8 mouse cellular contexts compared by ENCODE assay signal in the genomic region with DNA sequence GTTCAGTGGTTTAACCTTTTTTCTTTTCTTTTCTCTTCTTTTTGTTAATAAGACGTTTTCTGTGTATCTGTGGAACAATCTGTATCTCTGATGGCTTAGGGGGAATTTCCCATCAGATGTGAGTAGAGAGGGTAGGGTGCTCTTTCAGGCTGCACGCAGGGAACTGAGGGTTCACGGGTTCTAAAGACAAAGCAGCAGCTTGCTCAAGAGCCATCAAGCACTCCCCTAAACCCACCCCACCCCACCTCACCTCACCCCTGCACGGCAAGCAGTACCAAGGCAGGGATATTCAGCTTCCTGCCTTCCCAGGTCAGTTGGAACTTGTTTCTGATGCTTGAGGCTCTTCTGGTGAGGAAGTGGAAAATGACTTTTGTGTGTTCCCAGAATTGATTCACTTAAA. TPM values are rescaled to one million over a fixed set of nuclear protein-coding genes. Genes with fewer than 3 reads are reported as not detected.
A peak's percentile ranks its signal among the peaks of the same experiment; 100 is the strongest.
DNase-seq lines count a peak whose midpoint lies in the region; ATAC-seq lines count a peak whose summit lies in the region.

No protein-coding gene starts in this region.

- no peak overlapping the region for H3K27ac ChIP-seq in heart, embryonic 15.5 days
- H3K27ac ChIP-seq in hindbrain, embryonic 11.5 days (ENCODE audit: low read depth, low read length) = no peak overlapping the region
- no peak overlapping the region for H3K27ac ChIP-seq in midbrain, embryonic 14.5 days (replicated peaks; ENCODE audit: low read depth, low read length)

- DNase-seq in heart, adult 8-10 months (ENCODE audit: low spot score) = no peak
- DNase-seq in ES-CJ7 (ENCODE audit: low read depth, low spot score) = peak; percentile 53
- DNase-seq in hindbrain, embryonic 11.5 days (ENCODE audit: low spot score) = peak; percentile 25
- DNase-seq in midbrain, embryonic 14.5 days = peak; percentile 39
- no peak for DNase-seq in embryo, embryonic 9.5 days (ENCODE audit: extremely low spot score)
- no peak for DNase-seq in left cerebral cortex, adult 8-10 months (ENCODE audit: low spot score in 2 of 2)
- no peak for DNase-seq in cerebellum, adult 11-12 months

- WGBS in heart, embryonic 15.5 days = 17% methylated on average over 4 of the region's 4 CpGs
- 12% methylated on average over 4 of the region's 4 CpGs for WGBS in hindbrain, embryonic 11.5 days
- WGBS in midbrain, embryonic 14.5 days = 12% methylated on average over 4 of the region's 4 CpGs

- H3K36me3 ChIP-seq in heart, embryonic 15.5 days = no peaks in the 10 kb centered on the region
- no peaks in the 10 kb centered on the region for H3K36me3 ChIP-seq in hindbrain, embryonic 11.5 days (ENCODE audit: control insufficient read depth, insufficient read depth, low read length)
- H3K36me3 ChIP-seq in midbrain, embryonic 14.5 days (ENCODE audit: control insufficient read depth, insufficient read depth, low read length) = no peaks in the 10 kb centered on the region

- no peaks in the 10 kb centered on the region for H3K9me3 ChIP-seq in heart, embryonic 15.5 days (replicated peaks)
- no peaks in the 10 kb centered on the region for H3K9me3 ChIP-seq in hindbrain, embryonic 11.5 days (ENCODE audit: control insufficient read depth, low read length)
- no peaks in the 10 kb centered on the region; the same call in 1 of the 2 replicates for H3K9me3 ChIP-seq in midbrain, embryonic 14.5 days (ENCODE audit: control insufficient read depth, low read length)

- no peak overlapping the region for H3K9ac ChIP-seq in heart, embryonic 15.5 days
- H3K9ac ChIP-seq in hindbrain, embryonic 11.5 days (ENCODE audit: low read depth, low read length) = peak overlapping the region; percentile 11; the same call in 1 of the 2 replicates
- H3K9ac ChIP-seq in midbrain, embryonic 14.5 days (replicated peaks; ENCODE audit: low read length) = peak overlapping the region; percentile 71

- no peak for ATAC-seq in heart, embryonic 15.5 days (replicated peaks; ENCODE audit: insufficient number of reproducible peaks, insufficient read depth, low FRiP score, low read depth)
- peak; percentile 30; the same call in 1 of the 2 replicates for ATAC-seq in hindbrain, embryonic 11.5 days (ENCODE audit: low FRiP score)
- peak; percentile 38; the same call in 1 of the 2 replicates for ATAC-seq in midbrain, embryonic 14.5 days (ENCODE audit: low FRiP score, low TSS enrichment)

- no peaks in the 10 kb centered on the region; the same call in 1 of the 2 replicates for H3K4me1 ChIP-seq in heart, embryonic 15.5 days (replicated peaks)
- H3K4me1 ChIP-seq in hindbrain, embryonic 11.5 days (replicated peaks; ENCODE audit: control insufficient read depth, insufficient read depth, low read length) = no peaks in the 10 kb centered on the region
- 0 out of 2 replicates have a peak, but pooled peaks cover 5% of the 10 kb centered on the region for H3K4me1 ChIP-seq in midbrain, embryonic 14.5 days (ENCODE audit: control insufficient read depth, insufficient read depth, low read length)

- 0 out of 2 replicates have a peak, but pooled peaks cover 4% of the 10 kb centered on the region for H3K27me3 ChIP-seq in heart, embryonic 15.5 days
- H3K27me3 ChIP-seq in hindbrain, embryonic 11.5 days (ENCODE audit: control insufficient read depth, insufficient read depth, low read length) = no peaks in the 10 kb centered on the region
- H3K27me3 ChIP-seq in midbrain, embryonic 14.5 days (ENCODE audit: control insufficient read depth, insufficient read depth, low read length) = no peaks in the 10 kb centered on the region

- H3K4me3 ChIP-seq in heart, embryonic 15.5 days = peak overlapping the region; percentile 58
- peak overlapping the region; percentile 48; the same call in 1 of the 2 replicates for H3K4me3 ChIP-seq in hindbrain, embryonic 11.5 days (ENCODE audit: low read depth, low read length)
- peak overlapping the region; percentile 49 for H3K4me3 ChIP-seq in midbrain, embryonic 14.5 days (replicated peaks; ENCODE audit: low read depth, low read length)

- H3K4me2 ChIP-seq in heart, embryonic 15.5 days = peak overlapping the region; percentile 96
- H3K4me2 ChIP-seq in hindbrain, embryonic 11.5 days (replicated peaks; ENCODE audit: low read depth, low read length) = no peak overlapping the region; the same call in 1 of the 2 replicates
- peak overlapping the region; percentile 73 for H3K4me2 ChIP-seq in midbrain, embryonic 14.5 days (ENCODE audit: low read length)

RNA-seq across cellular contexts. Expression of a gene that starts 0.8 kb away (rescaled TPM):
- 1.8 and 2.5 TPM in 2 replicates for polyA plus RNA-seq in heart, embryonic 15.5 days (2015; fragmentation: Nextera tagmentation; extraction: Ambion mirVana)
- 1 to 10 TPM; 3.9 to 6.5 (median 4.2) TPM for total RNA-seq in heart, adult 8-10 months (2022)
- polyA plus RNA-seq in hindbrain, embryonic 11.5 days (2014; fragmentation: Nextera tagmentation; extraction: Ambion mirVana) = 2.3 and 2.7 TPM in 2 replicates
- polyA plus RNA-seq in midbrain, embryonic 14.5 days (2014; fragmentation: Nextera tagmentation; extraction: Ambion mirVana) = 9.1 and 9.2 TPM in 2 replicates
- total RNA-seq in left cerebral cortex, adult 8-10 months (2022) = 1 to 10 TPM; 5.5 to 9.1 (median 7.4) TPM

Comparison
In these comparisons a context has a peak if more than half of its experiments do, and no peak if none do; other contexts are left out.
1. DNase-seq: peak in ES-CJ7 (single experiment), hindbrain, embryonic 11.5 days (single experiment) and midbrain, embryonic 14.5 days (single experiment); none in heart, adult 8-10 months (single experiment), embryo, embryonic 9.5 days (single experiment), left cerebral cortex, adult 8-10 months (0 of 2) and cerebellum, adult 11-12 months (single experiment).
2. Peak in every context shown above with its lines, with median percentiles within 50 percentile points of each other: H3K4me3 ChIP-seq.